Mouse (Mus musculus): Measurements from ENCODE around the gene Ccr4. TPM values are rescaled to one million over a fixed set of nuclear protein-coding genes. Genes with fewer than 3 reads are reported as not detected.
"Not testable (repeated sequence)": the region's sequence is repeated elsewhere in the genome, so short reads cannot be mapped to it uniquely, and the experiment has no call there.

Gene Ccr4
- polyA plus RNA-seq, 1 experiment from 2014 or later = not detected

DNA sequence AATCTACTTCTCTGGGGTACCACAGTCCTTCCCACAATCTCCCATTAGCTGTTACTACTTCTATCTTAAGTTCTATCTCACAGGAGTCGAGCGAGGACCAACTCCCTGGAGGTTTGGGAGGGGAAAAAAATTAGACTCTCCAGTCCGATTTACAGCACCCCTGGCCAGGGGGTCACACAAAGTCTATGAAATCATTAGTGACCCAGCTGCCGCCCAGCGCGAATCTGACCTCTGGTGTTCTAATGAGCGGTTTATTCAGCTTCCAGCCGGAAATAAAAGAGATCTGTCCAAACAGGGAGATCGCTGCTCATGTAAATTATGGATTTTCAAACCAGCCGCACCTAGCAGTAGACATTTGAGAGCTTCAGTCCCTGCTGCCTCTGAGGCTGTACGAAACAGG is 26.6 kb upstream of the Ccr4 start:
- no peaks in the 10 kb centered on the region for H3K36me3 ChIP-seq (ENCODE audit: inconsistent target)
- H3K79me2 ChIP-seq (ENCODE audit: inconsistent target) = no peaks in the 10 kb centered on the region
- no peak overlapping the region for H3K27ac ChIP-seq
- 92% methylated on average over 11 of the region's 11 CpGs for WGBS (ENCODE audit: missing documents)
- no peak overlapping the region for H3K4me3 ChIP-seq (ENCODE audit: inconsistent target)

- 91% methylated on average over 9 of the region's 9 CpGs for WGBS (ENCODE audit: missing documents)
- no peak overlapping the region for H3K4me3 ChIP-seq (ENCODE audit: inconsistent target)
- H3K79me2 ChIP-seq (ENCODE audit: inconsistent target) = no peaks in the 10 kb centered on the region
- H3K36me3 ChIP-seq (ENCODE audit: inconsistent target) = no peaks in the 10 kb centered on the region
- H3K27ac ChIP-seq = no peak overlapping the region
These were observed 23.9 kb upstream of the Ccr4 start for GRCm38 (mm10) chr9:114528680-114529048.

DNA sequence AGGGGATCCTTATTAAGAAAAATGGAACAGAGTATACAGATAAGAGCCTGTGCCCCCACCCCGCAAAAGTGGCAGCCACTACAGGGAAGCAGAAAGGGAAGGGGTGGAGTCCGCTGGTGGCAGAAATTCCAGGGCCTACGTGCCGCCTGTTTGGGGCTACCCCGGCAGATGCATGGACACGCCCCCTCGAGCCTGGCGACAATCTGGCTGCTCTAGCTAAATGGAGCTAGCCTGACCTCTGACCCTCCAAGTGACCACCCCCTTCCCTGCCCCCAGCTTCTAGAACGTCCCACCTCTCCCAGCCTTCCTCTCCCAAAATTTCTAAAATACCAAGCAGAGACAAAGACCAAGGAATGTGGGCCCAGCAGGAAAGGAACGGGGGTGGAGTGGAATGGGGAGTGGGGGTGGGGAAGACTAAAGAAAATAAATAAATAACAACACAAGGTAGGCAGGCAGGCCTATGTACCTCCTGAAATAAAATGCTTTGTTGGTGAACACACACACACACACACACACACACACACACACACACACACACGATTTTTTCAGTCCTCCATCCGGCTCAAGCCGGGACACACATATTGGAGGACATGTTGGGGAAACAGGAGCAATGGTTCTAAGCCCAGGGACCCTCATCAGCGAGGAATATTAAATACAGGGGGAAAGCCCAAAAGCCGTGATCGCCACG is 23.4 kb upstream of the Ccr4 start:
- Histone ChIP-seq H3K36me3 (ENCODE audit: inconsistent target) (no peaks in the 10 kb centered on the region), H3K27ac (no peak overlapping the region), H3K79me2 (ENCODE audit: inconsistent target) (no peaks in the 10 kb centered on the region), H3K4me3 (ENCODE audit: inconsistent target) (no peak overlapping the region)
- 56% methylated on average over 16 of the region's 17 CpGs for WGBS (ENCODE audit: missing documents)

DNA sequence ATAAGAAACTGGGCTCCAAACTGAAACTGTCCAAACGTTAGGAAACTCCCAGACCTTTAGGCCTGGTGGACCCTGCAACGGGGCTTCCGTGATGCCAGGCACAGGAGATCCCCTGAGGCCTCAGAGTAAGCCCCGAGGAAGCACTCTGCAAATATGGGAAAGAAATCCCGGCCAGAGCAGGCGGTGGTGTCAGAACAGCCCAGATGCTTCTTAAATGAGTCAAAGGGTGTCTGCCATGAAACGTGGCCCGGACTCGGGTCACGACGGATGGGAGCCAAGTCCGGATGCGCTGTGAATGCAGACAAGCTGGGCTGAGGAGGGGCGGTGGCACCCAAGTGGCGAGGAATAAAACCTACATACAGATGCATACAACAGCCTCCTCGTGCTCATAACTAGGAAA is 22.4 kb upstream of the Ccr4 start:
- Histone ChIP-seq H3K36me3 (ENCODE audit: inconsistent target) (no peaks in the 10 kb centered on the region), H3K27ac (no peak overlapping the region), H3K79me2 (ENCODE audit: inconsistent target) (no peaks in the 10 kb centered on the region), H3K4me3 (ENCODE audit: inconsistent target) (no peak overlapping the region)
- 11% methylated on average over 16 of the region's 16 CpGs for WGBS (ENCODE audit: missing documents)

- Histone ChIP-seq H3K79me2 (ENCODE audit: inconsistent target) (no peaks in the 10 kb centered on the region), H3K36me3 (ENCODE audit: inconsistent target) (no peaks in the 10 kb centered on the region), H3K4me3 (ENCODE audit: inconsistent target) (no peak overlapping the region), H3K27ac (no peak overlapping the region)
- WGBS (ENCODE audit: missing documents) = 71% methylated on average over 8 of the region's 8 CpGs
These were observed 21.9 kb upstream of the Ccr4 start for GRCm38 (mm10) chr9:114526581-114526980.

DNA sequence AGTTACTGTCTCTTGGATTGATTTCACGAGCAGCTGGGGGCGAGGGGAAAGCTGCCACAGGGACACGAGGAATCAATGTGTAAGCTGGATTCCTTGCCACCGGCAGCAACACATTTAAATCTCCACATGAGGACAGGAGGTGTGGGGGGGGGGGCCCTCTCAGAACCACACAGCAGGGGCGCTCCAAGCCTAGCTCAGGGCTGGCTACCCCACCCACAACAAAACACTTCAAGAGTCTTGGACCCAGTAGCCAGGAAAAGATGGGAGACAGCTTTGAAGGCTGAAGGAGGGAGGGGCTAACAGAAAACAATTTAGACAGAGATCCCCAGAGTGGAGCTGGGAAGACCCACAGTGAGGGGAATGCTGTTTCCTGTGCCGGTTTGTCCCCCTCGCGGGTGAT is 21.2 kb upstream of the Ccr4 start:
- WGBS (ENCODE audit: missing documents) = 83% methylated on average over 7 of the region's 8 CpGs
- no peaks in the 10 kb centered on the region for H3K36me3 ChIP-seq (ENCODE audit: inconsistent target)
- H3K27ac ChIP-seq = no peak overlapping the region
- H3K4me3 ChIP-seq (ENCODE audit: inconsistent target) = no peak overlapping the region
- no peaks in the 10 kb centered on the region for H3K79me2 ChIP-seq (ENCODE audit: inconsistent target)

DNA sequence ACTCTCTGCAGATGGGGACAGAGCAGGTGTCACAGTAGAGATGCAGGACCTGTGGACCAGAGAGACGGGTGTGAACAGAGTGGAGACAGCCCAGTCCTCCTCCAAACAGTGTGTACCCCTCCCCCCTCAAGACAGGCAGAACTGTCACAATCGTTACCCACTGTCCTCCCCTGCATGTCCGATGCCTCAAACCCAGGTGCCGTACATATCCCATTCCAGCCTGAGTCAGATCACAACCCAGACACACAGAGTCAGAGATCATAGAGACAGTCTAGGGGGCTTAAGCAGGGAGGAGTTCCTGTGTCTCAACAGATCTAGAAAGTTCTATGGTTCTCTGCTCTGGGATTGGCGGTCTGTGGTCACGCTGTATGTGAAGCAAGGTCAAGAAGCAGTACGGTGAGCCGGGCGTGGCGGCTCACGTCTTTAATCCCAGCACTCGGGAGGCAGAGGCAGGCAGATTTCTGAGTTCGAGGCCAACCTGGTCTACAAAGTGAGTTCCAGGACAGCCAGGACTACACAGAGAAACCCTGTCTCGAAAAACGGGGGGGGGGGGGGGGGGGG is 20.4 kb upstream of the Ccr4 start:
- 92% methylated on average over 8 of the region's 15 CpGs for WGBS (ENCODE audit: missing documents)
- no peak overlapping the region for H3K4me3 ChIP-seq (ENCODE audit: inconsistent target)

DNA sequence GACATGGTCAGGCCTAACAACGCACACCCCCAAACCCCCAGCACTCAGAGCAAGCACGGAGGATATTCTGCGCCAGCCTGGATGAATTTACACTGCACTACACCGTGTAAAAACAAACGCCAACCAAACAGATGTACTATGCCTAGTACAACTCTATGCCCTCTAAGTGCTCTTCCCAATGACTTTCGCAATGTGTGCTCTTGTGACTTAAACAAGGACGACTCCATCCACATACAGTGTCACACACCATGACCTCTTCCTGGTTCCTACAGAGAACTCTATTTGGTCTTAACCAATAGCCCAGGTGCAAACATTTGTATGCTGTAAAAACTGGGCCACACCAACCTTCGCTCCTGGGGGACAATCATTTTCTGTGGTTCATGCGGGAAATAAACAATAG is 17.8 kb upstream of the Ccr4 start:
- H3K79me2 ChIP-seq (ENCODE audit: inconsistent target) = no peaks in the 10 kb centered on the region
- no peak overlapping the region for H3K27ac ChIP-seq
- 83% methylated on average over 9 of the region's 9 CpGs for WGBS (ENCODE audit: missing documents)
- H3K4me3 ChIP-seq (ENCODE audit: inconsistent target) = no peak overlapping the region
- no peaks in the 10 kb centered on the region for H3K36me3 ChIP-seq (ENCODE audit: inconsistent target)

More for the DNA sequence above, 20.4 kb upstream of the Ccr4 start:
- Histone ChIP-seq H3K27ac (no peak overlapping the region), H3K36me3 (ENCODE audit: inconsistent target) (no peaks in the 10 kb centered on the region), H3K79me2 (ENCODE audit: inconsistent target) (no peaks in the 10 kb centered on the region)

DNA sequence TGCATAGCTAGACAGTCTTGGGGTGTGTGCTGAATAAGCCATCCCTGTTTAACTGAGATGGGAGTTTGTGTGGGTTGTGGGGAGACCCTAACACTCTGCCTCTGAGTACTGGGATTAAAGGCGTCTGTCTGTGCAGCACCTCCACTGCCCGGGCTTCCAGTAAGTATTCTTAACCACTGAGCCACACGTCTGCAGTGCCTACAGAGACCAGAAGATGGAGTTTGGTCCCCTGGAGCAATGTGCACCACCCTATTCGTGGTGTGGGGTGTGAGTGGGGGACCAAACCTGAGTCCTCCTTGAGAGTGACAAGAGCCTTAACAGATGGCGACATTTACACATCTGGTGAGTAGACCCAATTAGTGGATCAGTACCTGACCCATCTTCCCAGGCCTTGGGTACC is 17.3 kb upstream of the Ccr4 start:
- no peaks in the 10 kb centered on the region for H3K36me3 ChIP-seq (ENCODE audit: inconsistent target)
- no peak overlapping the region for H3K27ac ChIP-seq
- 49% methylated on average over 5 of the region's 5 CpGs for WGBS (ENCODE audit: missing documents)
- no peak overlapping the region for H3K4me3 ChIP-seq (ENCODE audit: inconsistent target)
- no peaks in the 10 kb centered on the region for H3K79me2 ChIP-seq (ENCODE audit: inconsistent target)

GRCm38 (mm10) chr9:114520529-114520928 is 15.8 kb upstream of the Ccr4 start:
- H3K27ac ChIP-seq; H3K36me3 ChIP-seq (ENCODE audit: inconsistent target); H3K79me2 ChIP-seq (ENCODE audit: inconsistent target); H3K4me3 ChIP-seq (ENCODE audit: inconsistent target): not testable (repeated sequence)
- 77% methylated on average over 3 of the region's 4 CpGs for WGBS (ENCODE audit: missing documents)

DNA sequence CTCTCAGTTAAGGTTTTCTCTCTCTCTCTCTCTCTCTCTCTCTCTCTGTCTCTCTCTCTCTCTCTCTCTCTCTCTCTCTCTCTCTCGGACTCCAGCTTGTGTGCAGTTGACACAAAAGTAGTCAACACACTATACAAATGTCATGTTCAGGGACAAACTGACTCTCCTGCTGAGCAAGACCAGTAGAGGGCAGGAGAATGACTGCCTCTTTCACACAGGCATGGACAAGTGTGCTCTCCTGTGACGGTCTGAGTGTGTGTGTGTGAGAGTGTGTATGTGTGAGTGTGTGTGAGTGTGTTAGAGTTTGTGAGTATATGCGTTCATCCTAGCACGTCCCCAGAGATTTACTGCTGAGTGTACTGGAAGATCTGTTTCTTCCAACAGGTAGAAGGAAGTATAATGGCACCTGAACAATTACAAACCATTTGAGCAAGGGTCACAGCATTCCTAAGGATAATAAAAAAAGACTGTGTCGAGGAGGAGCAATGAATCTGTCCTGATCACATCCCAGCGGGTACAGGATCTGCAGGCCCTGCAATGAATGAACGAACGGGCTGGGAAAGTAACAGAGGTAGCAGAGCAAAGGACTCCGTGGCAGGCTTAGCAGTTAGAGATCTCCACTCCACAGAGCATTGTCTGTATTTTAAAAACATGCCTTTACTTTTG is 14.2 kb upstream of the Ccr4 start:
- Histone ChIP-seq H3K79me2 (ENCODE audit: inconsistent target) (no peaks in the 10 kb centered on the region), H3K36me3 (ENCODE audit: inconsistent target) (no peaks in the 10 kb centered on the region), H3K4me3 (ENCODE audit: inconsistent target) (no peak overlapping the region), H3K27ac (no peak overlapping the region)
- WGBS (ENCODE audit: missing documents) = 81% methylated on average over 8 of the region's 9 CpGs

GRCm38 (mm10) chr9:114517924-114518497 is 13.3 kb upstream of the Ccr4 start:
- Histone ChIP-seq H3K36me3 (ENCODE audit: inconsistent target) (no peaks in the 10 kb centered on the region), H3K79me2 (ENCODE audit: inconsistent target) (no peaks in the 10 kb centered on the region), H3K4me3 (ENCODE audit: inconsistent target) (no peak overlapping the region), H3K27ac (no peak overlapping the region)
- WGBS (ENCODE audit: missing documents) = 75% methylated on average over 13 of the region's 13 CpGs

GRCm38 (mm10) chr9:114515364-114515763 is 10.6 kb upstream of the Ccr4 start, which contains the start of gene C130032M10Rik:
Gene C130032M10Rik (plus strand): TSS chr9:114515697.
- Histone ChIP-seq H3K36me3 (ENCODE audit: inconsistent target) (no peaks in the 10 kb centered on the region), H3K27ac (no peak within 1 kb of the TSS), H3K79me2 (ENCODE audit: inconsistent target) (no peaks in the 10 kb centered on the region), H3K4me3 (ENCODE audit: inconsistent target) (no peak within 1 kb of the TSS)
- 82% methylated on average over 9 of the region's 11 CpGs for WGBS (ENCODE audit: missing documents)

- H3K4me3 ChIP-seq (ENCODE audit: inconsistent target) = no peak overlapping the region
- no peaks in the 10 kb centered on the region for H3K79me2 ChIP-seq (ENCODE audit: inconsistent target)
- H3K36me3 ChIP-seq (ENCODE audit: inconsistent target) = no peaks in the 10 kb centered on the region
- WGBS (ENCODE audit: missing documents) = 94% methylated on average over 21 of the region's 21 CpGs
- no peak overlapping the region for H3K27ac ChIP-seq
These were observed 8.1 kb upstream of the Ccr4 start for GRCm38 (mm10) chr9:114512831-114513230.

DNA sequence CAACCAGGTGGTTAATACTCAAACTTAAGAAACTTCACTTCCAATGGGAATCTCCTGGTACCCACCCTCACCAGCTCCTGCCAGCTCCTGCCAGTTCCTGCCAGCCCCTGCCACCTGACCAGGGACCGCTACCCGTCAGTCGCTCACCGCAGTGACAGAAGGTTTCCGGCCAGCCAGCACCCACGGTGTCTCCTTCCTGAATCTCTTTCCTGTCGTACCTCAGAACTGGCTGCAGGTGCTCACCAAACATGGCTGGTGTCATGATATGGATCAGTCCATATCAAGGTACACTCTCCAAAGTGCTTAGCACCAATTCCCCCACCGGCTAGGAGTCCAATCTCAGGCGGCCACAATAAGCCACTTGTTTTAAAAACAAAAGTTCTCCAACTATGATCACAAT is 5.1 kb upstream of the Ccr4 start:
- H3K27ac ChIP-seq = no peak overlapping the region
- no peaks in the 10 kb centered on the region for H3K79me2 ChIP-seq (ENCODE audit: inconsistent target)
- 69% methylated on average over 9 of the region's 9 CpGs for WGBS (ENCODE audit: missing documents)
- no peaks in the 10 kb centered on the region for H3K36me3 ChIP-seq (ENCODE audit: inconsistent target)
- no peak overlapping the region for H3K4me3 ChIP-seq (ENCODE audit: inconsistent target)

All from macrophage (primary cell).